Mouse (Mus musculus) CH12.LX (cell line): ENCODE results near the gene Krt87. TPM values are rescaled to one million over a fixed set of nuclear protein-coding genes. Genes with fewer than 3 reads are reported as not detected.

Experiments
- DNase-seq: peaks from one replicate; pipeline ENCODE4 v3.0.0-alpha.2; 2013; ENCODE audit errors: extremely low read depth
- H3K27ac ChIP-seq: 2 replicates; pipeline ENCODE4 v1.5.1; 2012; ENCODE audit warnings: low read depth, mild to moderate bottlenecking, control low read depth, moderate library complexity; ENCODE audit not compliant: insufficient read depth
- H3K27me3 ChIP-seq: replicated peaks from 2 replicates; pipeline ENCODE3; 2012; ENCODE audit warnings: inconsistent platforms
- H3K36me3 ChIP-seq, 2 experiments: replicated peaks in 1 of 2; 2 replicates each; pipeline versions ENCODE3 to v1.6.1; 2012; ENCODE audit warnings: inconsistent platforms in 1 of 2, low read length in 1 of 2, mild to moderate bottlenecking in 1 of 2, mixed read lengths in 1 of 2, moderate library complexity in 1 of 2; ENCODE audit not compliant: control insufficient read depth in 1 of 2, insufficient read depth in 1 of 2
- H3K4me1 ChIP-seq, 2 experiments: 2 replicates each; pipeline ENCODE4 v1.6.1; 2012; ENCODE audit warnings: inconsistent platforms in 1 of 2, moderate library complexity in 1 of 2; ENCODE audit not compliant: insufficient read depth in 2 of 2, control insufficient read depth in 1 of 2
- H3K4me2 ChIP-seq: 2 replicates; pipeline ENCODE4 v1.6.1; 2012; ENCODE audit warnings: low read depth, mild to moderate bottlenecking, control low read depth; ENCODE audit not compliant: poor library complexity, insufficient read depth, severe bottlenecking
- H3K4me3 ChIP-seq, 3 experiments: fragments of 150-350 bp in 1 of 3; sonication (generic) in 1 of 3; replicated peaks in 1 of 3; 2 replicates each; pipeline versions ENCODE3 to v1.5.1; 2011 to 2012; ENCODE audit warnings: low read depth in 2 of 3, low read length in 2 of 3, mild to moderate bottlenecking in 2 of 3, moderate library complexity in 2 of 3, control low read depth in 1 of 3, improper control_type of control experiment in 1 of 3, inconsistent platforms in 1 of 3, mixed read lengths in 1 of 3; ENCODE audit not compliant: poor library complexity in 1 of 3
- H3K79me2 ChIP-seq: replicated peaks from 2 replicates; pipeline ENCODE4 v1.6.1; 2012; ENCODE audit warnings: mild to moderate bottlenecking, moderate library complexity; ENCODE audit not compliant: control insufficient read depth, poor library complexity, insufficient read depth, severe bottlenecking; ENCODE audit errors: extremely low read depth
- H3K9ac ChIP-seq: 2 replicates; pipeline ENCODE4 v1.6.1; 2012; ENCODE audit warnings: low read depth, mild to moderate bottlenecking, control low read depth, moderate library complexity; ENCODE audit not compliant: insufficient read depth
- H3K9me3 ChIP-seq: replicated peaks from 2 replicates; pipeline ENCODE3; 2012; ENCODE audit warnings: low read length, inconsistent platforms, mixed read lengths
- BHLHE40 ChIP-seq: IDR thresholded peaks from 2 replicates; pipeline ENCODE4 v1.6.1; 2011; ENCODE audit warnings: mild to moderate bottlenecking, low read depth, low read length, improper control_type of control experiment
- CTCF ChIP-seq, 2 experiments: IDR thresholded peaks in 1 of 2; conservative IDR thresholded peaks in 1 of 2; 2 replicates each; pipeline ENCODE4 v1.5.1; 2011 to 2012; ENCODE audit warnings: low read depth in 2 of 2, low read length in 2 of 2, improper control_type of control experiment in 1 of 2, inconsistent platforms in 1 of 2, mild to moderate bottlenecking in 1 of 2, moderate library complexity in 1 of 2
- EP300 ChIP-seq: IDR thresholded peaks from 2 replicates; pipeline ENCODE4 v1.6.1; 2011; ENCODE audit warnings: low read length, improper control_type of control experiment
- GABPA ChIP-seq: IDR thresholded peaks from 2 replicates; pipeline ENCODE4 v1.6.1; 2012; ENCODE audit warnings: low read depth, low read length, improper control_type of control experiment, inconsistent platforms; ENCODE audit not compliant: insufficient replicate concordance
- JUN ChIP-seq: IDR thresholded peaks from 2 replicates; pipeline ENCODE4 v1.6.1; 2011; ENCODE audit warnings: low read depth, mild to moderate bottlenecking, low read length, improper control_type of control experiment, moderate library complexity; ENCODE audit not compliant: insufficient read depth
- MAZ ChIP-seq: IDR thresholded peaks from 2 replicates; pipeline ENCODE4 v1.6.1; 2012; ENCODE audit warnings: low read depth, mild to moderate bottlenecking, inconsistent platforms, low read length, improper control_type of control experiment, moderate library complexity
- MEF2A ChIP-seq: IDR thresholded peaks from 2 replicates; pipeline ENCODE4 v1.6.1; 2014; ENCODE audit warnings: low read depth, mild to moderate bottlenecking, inconsistent platforms, low read length, improper control_type of control experiment, borderline replicate concordance
- NELFE ChIP-seq: IDR thresholded peaks from 2 replicates; pipeline ENCODE4 v1.6.1; 2011; ENCODE audit warnings: low read depth, low read length, improper control_type of control experiment
- POLR2A ChIP-seq: IDR thresholded peaks from 2 replicates; pipeline ENCODE4 v1.6.1; 2011; ENCODE audit warnings: low read depth, mild to moderate bottlenecking, improper control_type of control experiment, low read length
- SIN3A ChIP-seq: IDR thresholded peaks from 2 replicates; pipeline ENCODE4 v1.6.1; 2012; ENCODE audit warnings: low read length, improper control_type of control experiment, inconsistent platforms
- SMC3 ChIP-seq: IDR thresholded peaks from 2 replicates; pipeline ENCODE4 v1.6.1; 2011; ENCODE audit warnings: low read depth, low read length, improper control_type of control experiment
- TCF12 ChIP-seq: IDR thresholded peaks from 2 replicates; pipeline ENCODE4 v1.6.1; 2014; ENCODE audit warnings: low read depth, mild to moderate bottlenecking, inconsistent platforms, low read length, improper control_type of control experiment
- UBTF ChIP-seq: IDR thresholded peaks from 2 replicates; pipeline ENCODE4 v1.6.1; 2012; ENCODE audit warnings: low read depth, mild to moderate bottlenecking, inconsistent platforms, low read length, improper control_type of control experiment, moderate library complexity
- USF1 ChIP-seq: IDR thresholded peaks from 2 replicates; pipeline ENCODE4 v1.6.1; 2014; ENCODE audit warnings: low read depth, mild to moderate bottlenecking, inconsistent platforms, low read length, improper control_type of control experiment
- ZNF384 ChIP-seq: IDR thresholded peaks from 2 replicates; pipeline ENCODE4 v1.6.1; 2012; ENCODE audit warnings: low read depth, low read length, improper control_type of control experiment, inconsistent platforms
- dilution Hi-C: fragments of 300-500 bp; cut with MboI; formaldehyde crosslinking; loops from 2 replicates; pipeline ENCODE4 v1.14.3; 2020; ENCODE audit warnings: low sequenced_read_pairs; ENCODE audit not compliant: extremely low pct_unique_long_range_greater_than_20kb, extremely low pct_ligation_motif_present
- in situ Hi-C: fragments of 300-500 bp; cut with MboI; formaldehyde crosslinking; loops from 3 replicates; pipeline ENCODE4 v1.14.3; 2019; ENCODE audit warnings: low sequenced_read_pairs, low pct_ligation_motif_present, low pct_unique_long_range_greater_than_20kb, mixed read lengths
- polyA plus RNA-seq: library from polyadenylated mRNA; unstranded; fragments of >175 nt; gene quantifications from 2 replicates; pipeline ENCODE4 v1.2.1, GENCODE M21; 2012; ENCODE audit warnings: low read depth; ENCODE audit not compliant: insufficient read length
- total RNA-seq, 2 experiments: library from RNA; depleted of rRNA; stranded (reverse); fragments of 300-350 nt in 1 of 2; fragments of >200 nt in 1 of 2; gene quantifications; 2 replicates each; pipeline ENCODE4 v1.2.3; 2012 to 2014

The Krt87 gene
- total and polyA plus RNA-seq, 3 experiments: 0.08 to 0.16 TPM; not detected in 1

GRCm38 (mm10) chr15:101436611-101437010 lies 2.0 kb downstream of the Krt87 start:
- dilution Hi-C loops: no loop called here
- Histone ChIP-seq H3K9me3 (no peaks in the 10 kb centered on the region), H3K4me3 (no peak overlapping the region)

GRCm38 (mm10) chr15:101424914-101425313 lies 13.7 kb downstream of the Krt87 start:
- dilution Hi-C loops: no loop called here
- H3K4me3 ChIP-seq: no peak overlapping the region
- in situ Hi-C loops: no loop called here
- no peak for DNase-seq
- H3K36me3 ChIP-seq: no peaks in the 10 kb centered on the region
- H3K27ac ChIP-seq: no peak overlapping the region
- no peak overlapping the region for H3K4me2 ChIP-seq
- TF ChIP-seq UBTF (no peak), SMC3 (no peak), BHLHE40 (no peak), POLR2A (no peak), NELFE (no peak), ZNF384 (no peak), MEF2A (no peak), SIN3A (no peak), TCF12 (no peak), GABPA (no peak), USF1 (no peak)
- H3K79me2 ChIP-seq: no peaks in the 10 kb centered on the region
- H3K9ac ChIP-seq: no peak overlapping the region
- peaks cover 54% of the 10 kb centered on the region for H3K27me3 ChIP-seq
- H3K9me3 ChIP-seq: no peaks in the 10 kb centered on the region
- H3K4me1 ChIP-seq: no peaks in the 10 kb centered on the region; a peak in 1 of 4 replicates

More at GRCm38 (mm10) chr15:101436611-101437010, 2.0 kb downstream of the Krt87 start:
- DNase-seq: no peak
- no peaks in the 10 kb centered on the region for H3K79me2 ChIP-seq
- in situ Hi-C loops: loop anchor here (10.0 kb wide), 1 partner anchor 628 kb away; no protein-coding TSS in a partner anchor
- H3K4me2 ChIP-seq: no peak overlapping the region
- H3K4me1 ChIP-seq: peaks cover 0 to 14% of the 10 kb centered on the region in 2 experiments; a peak in 2 of 4 replicates
- peaks cover 50% of the 10 kb centered on the region for H3K27me3 ChIP-seq
- TF ChIP-seq CTCF (conservative IDR thresholded peaks at IDR 0.05 in 1 of 2, IDR thresholded peaks at IDR 0.05 in 1 of 2; ENCODE audit: low read depth in 2 of 2, low read length in 2 of 2) (no peak), BHLHE40 (no peak), ZNF384 (no peak), MAZ (no peak)
- H3K9ac ChIP-seq: no peak overlapping the region
- H3K27ac ChIP-seq: no peak overlapping the region
- no peaks in the 10 kb centered on the region for H3K36me3 ChIP-seq

- H3K27me3 ChIP-seq: peaks cover 20% of the 10 kb centered on the region
- TF ChIP-seq JUN (no peak), EP300 (no peak), CTCF (conservative IDR thresholded peaks at IDR 0.05 in 1 of 2, IDR thresholded peaks at IDR 0.05 in 1 of 2; ENCODE audit: low read depth in 2 of 2, low read length in 2 of 2) (peak in 1 of 2 experiments; percentile 35; a peak in 2 of 4 replicates), SMC3 (peak; percentile 25; the same call in 1 of the 2 replicates)
- H3K79me2 ChIP-seq: no peaks in the 10 kb centered on the region
- in situ Hi-C loops: no loop called here
- H3K9ac ChIP-seq: no peak overlapping the region
- peaks cover 11 to 25% of the 10 kb centered on the region in 2 experiments for H3K4me1 ChIP-seq
- no peaks in the 10 kb centered on the region for H3K36me3 ChIP-seq
- dilution Hi-C loops: no loop called here
- no peak for DNase-seq
- H3K27ac ChIP-seq: no peak overlapping the region
- no peak overlapping the region for H3K4me3 ChIP-seq
- no peak overlapping the region for H3K4me2 ChIP-seq
- no peaks in the 10 kb centered on the region for H3K9me3 ChIP-seq
Observed at GRCm38 (mm10) chr15:101420903-101421302, 17.7 kb downstream of the Krt87 start.
